Mouse (Mus musculus): ENCODE data around the gene Tubg1.

The Tubg1 gene

GRCm38 (mm10) chr11:101167211-101167962, 47.6 kb downstream of the Tubg1 start:
- DNase-seq = peak in 1 of 2 experiments; percentile 39

- no peak for DNase-seq
These were observed 48.2 kb downstream of the Tubg1 start for GRCm38 (mm10) chr11:101167963-101168300.

- peak; percentile 69 to 77 for DNase-seq
These were observed 48.7 kb downstream of the Tubg1 start for GRCm38 (mm10) chr11:101168301-101168980.

GRCm38 (mm10) chr11:101169301-101170107, 49.8 kb downstream of the Tubg1 start:
- DNase-seq = peak in 1 of 2 experiments; percentile 35

- peak; percentile 62 to 86 for DNase-seq
These were observed 50.6 kb downstream of the Tubg1 start, which contains the start of gene Cntnap1 for GRCm38 (mm10) chr11:101170354-101170810. TSS of gene Cntnap1 (plus strand) at chr11:101170523.

- peak; percentile 97 to 99 for DNase-seq
These were observed 51.3 kb downstream of the Tubg1 start, which contains the start of gene Plekhh3 for GRCm38 (mm10) chr11:101170811-101171610. TSS of gene Plekhh3 (minus strand) at chr11:101171351.

- DNase-seq = peak; percentile 76 to 89
These were observed 52.1 kb downstream of the Tubg1 start for GRCm38 (mm10) chr11:101171721-101172433.

- no peak for DNase-seq
These were observed 52.7 kb downstream of the Tubg1 start for GRCm38 (mm10) chr11:101172434-101172815.

- peak; percentile 89 to 92 for DNase-seq
These were observed 53.4 kb downstream of the Tubg1 start for GRCm38 (mm10) chr11:101173112-101173511.

GRCm38 (mm10) chr11:101173631-101174388, 54.1 kb downstream of the Tubg1 start:
- DNase-seq = peak; percentile 82 to 92

- peak; percentile 52 to 69 for DNase-seq
These were observed 54.6 kb downstream of the Tubg1 start for GRCm38 (mm10) chr11:101174389-101174745.

GRCm38 (mm10) chr11:101174851-101175628, 55.3 kb downstream of the Tubg1 start, which contains the start of gene Ccr10:
TSS of gene Ccr10 (minus strand) at chr11:101175443.
- DNase-seq = no peak

- no peak for DNase-seq
These were observed 55.9 kb downstream of the Tubg1 start for GRCm38 (mm10) chr11:101175636-101176116.

Data from kidney, postnatal 25 days (tissue).